Mouse (Mus musculus): ENCODE data around the gene Apeh. TPM values are rescaled to one million over a fixed set of nuclear protein-coding genes. Genes with fewer than 3 reads are reported as not detected.
A peak's percentile ranks its signal among the peaks of the same experiment; 100 is the strongest.

Gene Apeh
- polyA plus RNA-seq, 2 experiments from 2014 or later = 52.2 to 70.5 TPM

GRCm38 (mm10) chr9:108073141-108073930 lies 21.1 kb downstream of the Apeh start:
- ATAC-seq = no peak

- ATAC-seq = no peak
These were observed 21.9 kb downstream of the Apeh start for GRCm38 (mm10) chr9:108072481-108072924.

GRCm38 (mm10) chr9:108071801-108072200 lies 22.6 kb downstream of the Apeh start:
- no peak for ATAC-seq

- ATAC-seq = no peak
These were observed 24.9 kb downstream of the Apeh start for GRCm38 (mm10) chr9:108069529-108069928.

GRCm38 (mm10) chr9:108069007-108069406 lies 25.4 kb downstream of the Apeh start:
- no peak for ATAC-seq

- ATAC-seq = peak; percentile 72
These were observed 26.5 kb downstream of the Apeh start for GRCm38 (mm10) chr9:108067900-108068299.

GRCm38 (mm10) chr9:108067199-108067598 lies 27.2 kb downstream of the Apeh start:
- no peak for ATAC-seq

GRCm38 (mm10) chr9:108065491-108066011 lies 28.9 kb downstream of the Apeh start:
- peak; percentile 57 for ATAC-seq

- no peak for ATAC-seq
These were observed 31.0 kb downstream of the Apeh start for GRCm38 (mm10) chr9:108063361-108063760.

- ATAC-seq = no peak
These were observed 32.3 kb downstream of the Apeh start for GRCm38 (mm10) chr9:108062142-108062541.

GRCm38 (mm10) chr9:108058291-108058690 lies 36.1 kb downstream of the Apeh start:
- no peak for ATAC-seq

- no peak for ATAC-seq
These were observed 37.2 kb downstream of the Apeh start for GRCm38 (mm10) chr9:108057262-108057562.

GRCm38 (mm10) chr9:108056361-108057261 lies 37.8 kb downstream of the Apeh start:
- ATAC-seq = no peak

GRCm38 (mm10) chr9:108055661-108056237 lies 38.7 kb downstream of the Apeh start:
- no peak for ATAC-seq

- ATAC-seq = no peak
These were observed 39.3 kb downstream of the Apeh start for GRCm38 (mm10) chr9:108055061-108055460.

GRCm38 (mm10) chr9:108054331-108055040 lies 39.9 kb downstream of the Apeh start:
- no peak for ATAC-seq

- no peak for ATAC-seq
These were observed 40.7 kb downstream of the Apeh start for GRCm38 (mm10) chr9:108053665-108054225.

- ATAC-seq = peak; percentile 78
These were observed 41.3 kb downstream of the Apeh start, which contains the start of gene Amigo3 for GRCm38 (mm10) chr9:108052885-108053664. TSS of gene Amigo3 (plus strand) at chr9:108053159.

GRCm38 (mm10) chr9:108052411-108052810 lies 42.0 kb downstream of the Apeh start:
- ATAC-seq = no peak

GRCm38 (mm10) chr9:108051931-108052220 lies 42.5 kb downstream of the Apeh start:
- ATAC-seq = no peak

GRCm38 (mm10) chr9:108051184-108051930 lies 43.0 kb downstream of the Apeh start:
- no peak for ATAC-seq

Measured in CD4-positive, CD25-positive, alpha-beta regulatory T cell, adult 4 months (primary cell).